Mouse (Mus musculus) embryo, embryonic 9.5 days (tissue): ENCODE measurements around the gene Bbs4.

Source experiments
- DNase-seq: peaks from one replicate; pipeline ENCODE4 v3.0.0-alpha.2; 2017; ENCODE audit errors: extremely low spot score

Gene Bbs4

DNA sequence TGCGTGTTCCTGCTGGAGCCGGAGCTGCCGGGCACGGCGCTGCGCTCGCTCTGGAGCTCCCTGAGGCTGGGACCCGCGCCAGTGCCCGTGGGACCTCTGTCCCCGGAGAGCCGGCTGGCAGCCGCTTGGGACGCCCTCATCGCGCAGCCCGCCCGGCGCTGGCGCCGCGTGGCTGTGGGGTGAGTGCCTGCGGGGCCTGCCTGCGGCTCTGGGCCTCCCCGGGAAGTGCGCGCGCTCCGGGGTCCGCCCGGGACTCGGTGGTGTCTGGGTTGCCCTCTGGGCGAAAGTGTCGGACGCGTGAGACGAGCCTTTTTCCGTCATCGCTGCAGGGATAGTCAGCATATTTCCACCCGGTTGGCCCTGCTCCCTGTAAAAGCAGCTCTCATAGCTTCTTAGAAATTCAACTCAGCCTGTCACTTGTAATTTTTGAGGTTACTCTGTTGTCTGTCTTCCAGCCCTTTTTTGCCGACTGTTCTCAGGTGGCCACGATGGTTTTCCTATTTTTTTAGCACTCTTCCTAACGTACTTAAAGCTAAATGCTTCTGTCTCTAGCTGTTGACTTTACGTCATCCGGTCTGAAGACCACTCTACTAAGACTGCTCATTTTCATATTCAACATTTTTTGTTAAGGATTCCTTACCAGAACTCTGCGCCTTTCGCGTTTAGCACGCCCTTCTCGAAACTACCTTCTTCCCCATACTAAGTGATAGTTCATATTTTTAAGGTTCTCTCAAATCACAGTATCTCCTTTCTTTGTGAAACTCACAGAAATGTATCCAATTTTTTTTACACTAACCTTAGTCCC, 61.4 kb downstream of the Bbs4 start:
- no peak for DNase-seq

DNA sequence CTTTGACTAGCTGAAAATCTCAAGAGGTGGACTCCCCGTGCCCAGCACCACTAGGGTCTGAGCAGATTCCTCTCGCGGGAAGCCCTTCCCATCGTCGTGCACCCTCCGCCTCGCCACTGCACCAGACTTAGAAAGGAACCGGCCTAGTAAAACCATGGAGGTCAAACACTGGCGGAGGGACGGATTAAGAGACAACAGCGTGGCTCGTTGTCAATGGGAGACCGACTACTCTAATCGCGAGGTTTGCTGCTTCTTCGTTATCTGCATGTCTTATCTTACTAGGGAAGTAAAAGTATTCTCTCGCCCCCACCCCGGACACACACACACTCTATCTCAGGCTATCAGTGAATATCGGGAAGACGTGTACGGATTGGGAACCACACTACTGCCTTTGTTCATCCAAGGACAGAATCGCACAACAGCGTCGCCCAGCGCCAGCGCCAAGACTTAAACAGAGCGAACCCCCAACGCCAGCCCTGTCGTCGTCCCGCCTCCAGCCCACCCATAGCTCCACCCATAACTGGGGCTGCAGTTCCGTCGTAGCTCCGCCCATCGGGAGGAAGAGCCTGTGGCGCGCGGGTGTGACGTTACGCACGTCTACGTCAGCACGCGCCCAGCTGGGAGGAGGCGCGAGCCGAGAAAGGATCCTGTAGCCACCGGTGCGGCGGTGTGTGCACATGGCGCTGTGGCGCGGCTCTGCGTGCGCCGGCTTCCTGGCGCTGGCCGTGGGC, 62.2 kb downstream of the Bbs4 start, which contains the start of gene Adpgk:
Gene Adpgk (plus strand): TSS at position 602 of the 731 bp plus-strand sequence.
- peak; percentile 99 for DNase-seq

DNA sequence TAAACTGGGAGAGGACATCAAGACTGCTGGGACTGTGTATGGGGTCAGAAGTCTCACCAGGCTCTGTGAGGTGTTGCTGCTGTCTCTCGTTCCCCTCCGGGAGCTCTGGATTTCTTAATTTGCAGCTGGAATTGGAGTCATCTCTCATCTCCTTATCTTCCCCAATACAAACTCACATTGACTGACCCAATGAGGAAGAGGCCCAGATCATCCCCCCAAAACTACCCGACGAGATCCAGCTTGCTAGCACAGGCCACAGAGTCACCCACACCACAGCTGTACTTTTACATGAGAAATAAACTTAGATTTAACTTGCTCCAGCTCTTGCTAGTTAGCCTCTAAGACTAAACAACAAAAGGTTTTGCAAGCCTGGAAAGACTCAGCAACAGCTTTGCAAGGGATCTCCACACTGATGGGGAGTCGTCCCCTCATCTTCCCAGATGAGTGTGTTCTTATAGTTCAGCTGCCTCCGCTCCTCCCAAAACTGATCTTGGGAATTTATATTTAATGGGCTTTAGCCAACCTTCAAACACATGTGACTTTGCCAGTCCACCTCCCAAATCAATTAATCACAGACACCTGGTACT, 63.7 kb downstream of the Bbs4 start:
- DNase-seq, result no peak

DNA sequence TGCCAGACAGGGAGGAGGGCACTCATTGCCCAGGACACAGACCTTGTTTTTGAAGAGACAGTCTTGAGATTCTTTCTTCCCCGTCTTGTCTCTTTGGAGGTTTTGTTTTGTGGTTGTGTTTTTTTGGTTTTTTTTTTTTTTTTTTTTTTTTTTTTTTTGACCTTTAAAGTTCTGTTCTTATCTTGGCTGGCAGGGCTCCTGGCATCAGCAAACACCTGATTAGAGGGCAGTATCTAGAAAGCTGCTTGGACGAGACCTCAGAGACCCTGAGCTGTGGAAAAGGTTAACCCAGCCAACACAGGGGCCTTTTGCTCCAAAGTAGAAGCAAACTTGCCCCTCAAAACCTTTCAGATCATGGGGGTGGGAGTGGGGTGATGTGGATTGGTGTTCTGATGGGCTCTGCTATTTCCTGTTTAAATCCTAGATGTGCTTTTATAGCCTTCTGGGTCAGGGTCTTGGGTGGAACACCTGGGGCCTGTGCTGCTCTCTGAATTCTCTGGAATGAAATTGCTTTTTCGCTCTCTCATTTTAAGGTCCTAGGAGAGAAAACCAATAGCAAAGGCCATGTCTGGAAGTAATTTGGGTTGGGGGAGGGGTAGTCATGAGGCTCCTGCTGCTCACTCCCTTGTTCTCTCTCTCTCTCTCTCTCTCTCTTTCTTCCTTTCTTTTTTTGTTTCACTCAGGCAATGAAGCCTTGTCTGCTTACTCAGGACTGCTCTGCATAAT, 64.5 kb downstream of the Bbs4 start:
- no peak for DNase-seq

GRCm38 (mm10) chr9:59288058-59288457, 65.2 kb downstream of the Bbs4 start:
- DNase-seq, result no peak

DNA sequence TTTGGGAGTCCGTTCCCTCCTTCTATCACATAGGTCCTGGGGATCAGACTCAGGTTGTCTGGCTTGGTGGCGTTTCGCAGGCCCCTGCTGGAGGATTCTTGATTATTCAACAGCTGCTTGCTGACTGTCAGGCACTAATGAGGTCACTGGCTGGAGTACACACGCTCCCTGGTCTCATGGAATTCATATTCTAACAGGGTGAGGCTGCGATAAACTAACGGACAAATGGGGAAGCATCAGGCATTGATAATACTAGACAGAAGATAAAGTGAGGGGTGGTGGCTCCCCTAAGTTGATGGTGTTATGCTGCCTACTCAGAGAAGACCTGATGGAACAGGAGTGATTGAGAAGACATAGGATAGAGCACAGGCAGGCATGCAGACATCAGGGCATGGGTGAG, 67.7 kb downstream of the Bbs4 start:
- DNase-seq, result no peak

GRCm38 (mm10) chr9:59282683-59282986, 70.7 kb downstream of the Bbs4 start:
- no peak for DNase-seq

GRCm38 (mm10) chr9:59281871-59282682, 71.2 kb downstream of the Bbs4 start:
- DNase-seq, result peak; percentile 81

DNA sequence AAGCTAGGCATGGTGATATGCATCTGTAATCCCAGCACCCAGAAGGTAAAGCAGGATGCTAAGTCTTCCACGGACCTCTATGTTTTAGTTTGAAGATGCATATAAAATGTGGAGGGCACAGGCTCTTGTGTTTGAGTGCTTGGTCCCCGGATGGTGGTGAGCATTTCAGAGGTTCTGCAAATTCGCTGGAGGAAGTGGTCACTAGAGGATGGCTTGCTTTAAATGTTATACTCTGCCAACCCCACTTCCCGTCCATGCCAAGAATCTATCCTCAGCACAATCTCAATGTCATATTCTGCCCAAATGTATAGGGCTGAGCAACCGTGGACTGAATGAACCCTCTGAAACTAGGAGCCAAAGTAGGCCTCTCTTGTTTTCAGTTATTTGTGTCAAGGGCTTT, 72.4 kb downstream of the Bbs4 start:
- no peak for DNase-seq

DNA sequence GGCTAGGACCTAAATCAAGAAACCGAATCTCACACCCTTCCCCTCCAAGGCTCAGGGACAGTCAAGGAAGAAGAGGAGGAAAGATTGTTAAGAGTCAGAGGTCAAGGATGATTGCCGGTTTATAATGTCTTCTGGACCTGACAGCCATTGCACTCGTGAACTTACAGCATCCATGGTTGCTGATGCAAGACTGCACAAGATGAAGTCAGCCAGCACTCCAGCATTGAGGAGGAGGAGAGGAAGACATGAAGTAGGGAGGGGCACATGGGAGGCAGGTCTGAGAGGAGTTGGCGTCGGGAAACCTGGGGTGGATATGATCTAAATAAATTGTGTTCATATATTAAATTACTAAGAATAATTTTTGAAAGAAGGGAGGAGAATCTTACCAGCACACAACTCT, 74.6 kb downstream of the Bbs4 start:
- no peak for DNase-seq

- DNase-seq, result no peak
Observed at GRCm38 (mm10) chr9:59278199-59278598, 75.1 kb downstream of the Bbs4 start.

- DNase-seq, result no peak
Observed at GRCm38 (mm10) chr9:59274846-59275455, 78.4 kb downstream of the Bbs4 start.

DNA sequence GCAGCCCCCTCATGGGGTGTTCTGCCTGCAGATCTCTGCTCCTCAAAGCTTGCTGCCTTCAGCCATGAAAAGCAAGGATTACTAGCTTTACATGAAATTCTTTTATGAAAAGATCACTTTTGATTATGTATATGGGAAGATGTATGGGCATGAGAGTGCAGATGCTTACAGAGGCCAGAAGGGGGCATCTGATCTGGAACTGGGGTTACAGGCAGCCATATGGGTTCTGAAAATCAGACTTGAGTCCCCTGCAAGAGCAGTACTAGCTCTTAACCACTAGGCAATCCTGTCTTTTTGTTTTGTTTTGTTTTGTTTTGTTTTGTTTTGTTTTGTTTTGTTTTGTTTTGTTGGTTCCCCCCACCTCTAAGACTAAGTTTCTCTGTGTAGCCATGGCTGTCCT, 80.1 kb downstream of the Bbs4 start:
- DNase-seq, result no peak
